Mouse (Mus musculus) CH12.LX (cell line): ENCODE measurements around the gene Hspb9. TPM values are rescaled to one million over a fixed set of nuclear protein-coding genes. Genes with fewer than 3 reads are reported as not detected.

Source experiments
- DNase-seq: peaks from one replicate; pipeline ENCODE4 v3.0.0-alpha.2; 2013; ENCODE audit errors: extremely low read depth
- H3K27ac ChIP-seq: 2 replicates; pipeline ENCODE4 v1.5.1; 2012; ENCODE audit warnings: low read depth, mild to moderate bottlenecking, control low read depth, moderate library complexity; ENCODE audit not compliant: insufficient read depth
- H3K27me3 ChIP-seq: replicated peaks from 2 replicates; pipeline ENCODE3; 2012; ENCODE audit warnings: inconsistent platforms
- H3K36me3 ChIP-seq, 2 experiments: replicated peaks in 1 of 2; 2 replicates each; pipeline versions ENCODE3 to v1.6.1; 2012; ENCODE audit warnings: inconsistent platforms in 1 of 2, low read length in 1 of 2, mild to moderate bottlenecking in 1 of 2, mixed read lengths in 1 of 2, moderate library complexity in 1 of 2; ENCODE audit not compliant: control insufficient read depth in 1 of 2, insufficient read depth in 1 of 2
- H3K4me1 ChIP-seq, 2 experiments: 2 replicates each; pipeline ENCODE4 v1.6.1; 2012; ENCODE audit warnings: inconsistent platforms in 1 of 2, moderate library complexity in 1 of 2; ENCODE audit not compliant: insufficient read depth in 2 of 2, control insufficient read depth in 1 of 2
- H3K4me2 ChIP-seq: 2 replicates; pipeline ENCODE4 v1.6.1; 2012; ENCODE audit warnings: low read depth, mild to moderate bottlenecking, control low read depth; ENCODE audit not compliant: poor library complexity, insufficient read depth, severe bottlenecking
- H3K4me3 ChIP-seq, 3 experiments: fragments of 150-350 bp in 1 of 3; sonication (generic) in 1 of 3; replicated peaks in 1 of 3; 2 replicates each; pipeline versions ENCODE3 to v1.5.1; 2011 to 2012; ENCODE audit warnings: low read depth in 2 of 3, low read length in 2 of 3, mild to moderate bottlenecking in 2 of 3, moderate library complexity in 2 of 3, control low read depth in 1 of 3, improper control_type of control experiment in 1 of 3, inconsistent platforms in 1 of 3, mixed read lengths in 1 of 3; ENCODE audit not compliant: poor library complexity in 1 of 3
- H3K79me2 ChIP-seq: replicated peaks from 2 replicates; pipeline ENCODE4 v1.6.1; 2012; ENCODE audit warnings: mild to moderate bottlenecking, moderate library complexity; ENCODE audit not compliant: control insufficient read depth, poor library complexity, insufficient read depth, severe bottlenecking; ENCODE audit errors: extremely low read depth
- H3K9ac ChIP-seq: 2 replicates; pipeline ENCODE4 v1.6.1; 2012; ENCODE audit warnings: low read depth, mild to moderate bottlenecking, control low read depth, moderate library complexity; ENCODE audit not compliant: insufficient read depth
- H3K9me3 ChIP-seq: replicated peaks from 2 replicates; pipeline ENCODE3; 2012; ENCODE audit warnings: low read length, inconsistent platforms, mixed read lengths
- BHLHE40 ChIP-seq: IDR thresholded peaks from 2 replicates; pipeline ENCODE4 v1.6.1; 2011; ENCODE audit warnings: mild to moderate bottlenecking, low read depth, low read length, improper control_type of control experiment
- CHD1 ChIP-seq: IDR thresholded peaks from 2 replicates; pipeline ENCODE4 v1.6.1; 2012; ENCODE audit warnings: low read depth, low read length, improper control_type of control experiment, inconsistent platforms
- EP300 ChIP-seq: IDR thresholded peaks from 2 replicates; pipeline ENCODE4 v1.6.1; 2011; ENCODE audit warnings: low read length, improper control_type of control experiment
- ETS1 ChIP-seq: conservative IDR thresholded peaks from 2 replicates; pipeline ENCODE4 v1.6.1; 2012; ENCODE audit warnings: low read depth, mild to moderate bottlenecking, inconsistent platforms, low read length, improper control_type of control experiment, moderate library complexity
- GABPA ChIP-seq: IDR thresholded peaks from 2 replicates; pipeline ENCODE4 v1.6.1; 2012; ENCODE audit warnings: low read depth, low read length, improper control_type of control experiment, inconsistent platforms; ENCODE audit not compliant: insufficient replicate concordance
- HCFC1 ChIP-seq: IDR thresholded peaks from 2 replicates; pipeline ENCODE4 v1.6.1; 2012; ENCODE audit warnings: low read depth, mild to moderate bottlenecking, inconsistent platforms, low read length, improper control_type of control experiment
- IRF4 ChIP-seq: IDR thresholded peaks from 2 replicates; pipeline ENCODE4 v1.6.1; 2014; ENCODE audit warnings: low read depth, mild to moderate bottlenecking, inconsistent platforms, low read length, improper control_type of control experiment
- JUN ChIP-seq: IDR thresholded peaks from 2 replicates; pipeline ENCODE4 v1.6.1; 2011; ENCODE audit warnings: low read depth, mild to moderate bottlenecking, low read length, improper control_type of control experiment, moderate library complexity; ENCODE audit not compliant: insufficient read depth
- KAT2A ChIP-seq: IDR thresholded peaks from 2 replicates; pipeline ENCODE4 v1.6.1; 2012; ENCODE audit warnings: low read length, improper control_type of control experiment, inconsistent platforms; ENCODE audit not compliant: insufficient replicate concordance
- MAFK ChIP-seq: IDR thresholded peaks from 2 replicates; pipeline ENCODE4 v1.6.1; 2011; ENCODE audit warnings: low read length, improper control_type of control experiment; ENCODE audit not compliant: insufficient replicate concordance
- MAX ChIP-seq: IDR thresholded peaks from 2 replicates; pipeline ENCODE4 v1.6.1; 2011; ENCODE audit warnings: low read length, improper control_type of control experiment
- MAZ ChIP-seq: IDR thresholded peaks from 2 replicates; pipeline ENCODE4 v1.6.1; 2012; ENCODE audit warnings: low read depth, mild to moderate bottlenecking, inconsistent platforms, low read length, improper control_type of control experiment, moderate library complexity
- MEF2A ChIP-seq: IDR thresholded peaks from 2 replicates; pipeline ENCODE4 v1.6.1; 2014; ENCODE audit warnings: low read depth, mild to moderate bottlenecking, inconsistent platforms, low read length, improper control_type of control experiment, borderline replicate concordance
- MXI1 ChIP-seq: IDR thresholded peaks from 2 replicates; pipeline ENCODE4 v1.6.1; 2011; ENCODE audit warnings: mild to moderate bottlenecking, low read depth, low read length, improper control_type of control experiment
- MYC ChIP-seq: IDR thresholded peaks from 2 replicates; pipeline ENCODE4 v1.6.1; 2011; ENCODE audit warnings: low read depth, mild to moderate bottlenecking, improper control_type of control experiment, low read length
- NRF1 ChIP-seq: IDR thresholded peaks from 2 replicates; pipeline ENCODE4 v1.6.1; 2014; ENCODE audit warnings: low read depth, mild to moderate bottlenecking, inconsistent platforms, low read length, improper control_type of control experiment, moderate library complexity
- POLR2A ChIP-seq: IDR thresholded peaks from 2 replicates; pipeline ENCODE4 v1.6.1; 2011; ENCODE audit warnings: low read depth, mild to moderate bottlenecking, improper control_type of control experiment, low read length
- POLR2AphosphoS2 ChIP-seq: IDR thresholded peaks from 2 replicates; pipeline ENCODE4 v1.6.1; 2011; ENCODE audit warnings: low read depth, low read length, improper control_type of control experiment
- RCOR1 ChIP-seq: conservative IDR thresholded peaks from 2 replicates; pipeline ENCODE4 v1.6.1; 2012; ENCODE audit warnings: low read depth, mild to moderate bottlenecking, inconsistent platforms, low read length, improper control_type of control experiment
- SIN3A ChIP-seq: IDR thresholded peaks from 2 replicates; pipeline ENCODE4 v1.6.1; 2012; ENCODE audit warnings: low read length, improper control_type of control experiment, inconsistent platforms
- TBP ChIP-seq: conservative IDR thresholded peaks from 2 replicates; pipeline ENCODE4 v1.6.1; 2011; ENCODE audit warnings: low read depth, low read length, improper control_type of control experiment
- TCF12 ChIP-seq: IDR thresholded peaks from 2 replicates; pipeline ENCODE4 v1.6.1; 2014; ENCODE audit warnings: low read depth, mild to moderate bottlenecking, inconsistent platforms, low read length, improper control_type of control experiment
- UBTF ChIP-seq: IDR thresholded peaks from 2 replicates; pipeline ENCODE4 v1.6.1; 2012; ENCODE audit warnings: low read depth, mild to moderate bottlenecking, inconsistent platforms, low read length, improper control_type of control experiment, moderate library complexity
- USF1 ChIP-seq: IDR thresholded peaks from 2 replicates; pipeline ENCODE4 v1.6.1; 2014; ENCODE audit warnings: low read depth, mild to moderate bottlenecking, inconsistent platforms, low read length, improper control_type of control experiment
- USF2 ChIP-seq: conservative IDR thresholded peaks from 2 replicates; pipeline ENCODE4 v1.6.1; 2011; ENCODE audit warnings: low read depth, low read length, improper control_type of control experiment
- ZKSCAN1 ChIP-seq: IDR thresholded peaks from 2 replicates; pipeline ENCODE4 v1.6.1; 2012; ENCODE audit warnings: low read depth, inconsistent platforms, low read length, improper control_type of control experiment, borderline replicate concordance
- ZMIZ1 ChIP-seq: IDR thresholded peaks from 2 replicates; pipeline ENCODE4 v1.6.1; 2012; ENCODE audit warnings: low read depth, mild to moderate bottlenecking, inconsistent platforms, low read length, improper control_type of control experiment
- dilution Hi-C: fragments of 300-500 bp; cut with MboI; formaldehyde crosslinking; loops from 2 replicates; pipeline ENCODE4 v1.14.3; 2020; ENCODE audit warnings: low sequenced_read_pairs; ENCODE audit not compliant: extremely low pct_unique_long_range_greater_than_20kb, extremely low pct_ligation_motif_present
- in situ Hi-C: fragments of 300-500 bp; cut with MboI; formaldehyde crosslinking; loops from 3 replicates; pipeline ENCODE4 v1.14.3; 2019; ENCODE audit warnings: low sequenced_read_pairs, low pct_ligation_motif_present, low pct_unique_long_range_greater_than_20kb, mixed read lengths
- polyA plus RNA-seq: library from polyadenylated mRNA; unstranded; fragments of >175 nt; gene quantifications from 2 replicates; pipeline ENCODE4 v1.2.1, GENCODE M21; 2012; ENCODE audit warnings: low read depth; ENCODE audit not compliant: insufficient read length
- total RNA-seq, 2 experiments: library from RNA; depleted of rRNA; stranded (reverse); fragments of 300-350 nt in 1 of 2; fragments of >200 nt in 1 of 2; gene quantifications; 2 replicates each; pipeline ENCODE4 v1.2.3; 2012 to 2014

The Hspb9 gene
- total and polyA plus RNA-seq, 3 experiments, result 0.54 TPM; not detected in 2

DNA sequence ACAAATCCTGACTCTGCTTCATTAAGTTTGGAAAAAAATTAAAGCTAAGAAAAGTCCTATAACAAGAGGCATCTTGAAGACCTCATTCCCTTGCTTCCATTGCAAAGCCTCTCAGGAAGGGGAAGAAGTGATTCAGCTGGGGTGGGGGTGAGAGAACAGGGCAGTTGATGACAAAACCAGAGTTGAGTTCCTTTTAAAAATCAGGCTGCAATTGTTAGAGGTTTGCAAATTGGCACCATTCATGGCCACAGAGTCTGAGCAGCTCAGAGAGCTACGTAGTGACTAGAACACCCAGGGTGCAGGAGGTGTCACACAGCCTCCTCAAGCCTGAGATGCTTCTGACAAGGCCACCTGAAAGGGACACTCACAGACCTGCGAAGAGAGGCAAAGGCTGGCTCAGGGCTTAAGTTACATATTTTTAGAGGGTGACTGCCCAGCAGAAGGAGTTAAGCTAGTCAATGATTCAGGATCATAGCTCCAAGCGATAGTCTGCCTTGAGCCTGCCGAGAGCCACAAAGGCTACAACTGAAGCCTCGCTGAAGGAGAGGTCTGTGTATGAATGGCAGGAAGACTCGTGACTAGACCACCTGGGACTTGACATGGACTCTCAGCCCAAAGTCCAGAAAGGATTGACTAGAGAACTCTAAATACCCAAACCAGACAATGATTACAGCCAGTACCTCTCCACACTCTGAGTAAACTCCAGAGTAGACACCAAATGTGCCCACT, 17.0 kb downstream of the Hspb9 start:
- DNase-seq, result no peak
- peaks cover 6 to 82% of the 10 kb centered on the region in 2 experiments; a peak in 3 of 4 replicates for H3K4me1 ChIP-seq
- no peak for TF ChIP-seq IRF4
- TF ChIP-seq JUN, result no peak
- no peak for TF ChIP-seq MEF2A
- TF ChIP-seq MAFK, result no peak
- no peak for TF ChIP-seq KAT2A
- TF ChIP-seq GABPA, result no peak
- no peak for TF ChIP-seq POLR2A
- TF ChIP-seq RCOR1, result no peak
- no peak for TF ChIP-seq UBTF
- no peak overlapping the region for H3K9ac ChIP-seq
- H3K36me3 ChIP-seq, result peaks cover 26 to 74% of the 10 kb centered on the region in 2 experiments
- H3K4me2 ChIP-seq, result no peak overlapping the region
- H3K27me3 ChIP-seq, result no peaks in the 10 kb centered on the region
- in situ Hi-C loops, result no loop called here
- no peaks in the 10 kb centered on the region for H3K9me3 ChIP-seq
- dilution Hi-C loops, result no loop called here
- H3K27ac ChIP-seq, result no peak overlapping the region
- H3K4me3 ChIP-seq, result no peak overlapping the region
- H3K79me2 ChIP-seq, result peaks cover 80% of the 10 kb centered on the region

DNA sequence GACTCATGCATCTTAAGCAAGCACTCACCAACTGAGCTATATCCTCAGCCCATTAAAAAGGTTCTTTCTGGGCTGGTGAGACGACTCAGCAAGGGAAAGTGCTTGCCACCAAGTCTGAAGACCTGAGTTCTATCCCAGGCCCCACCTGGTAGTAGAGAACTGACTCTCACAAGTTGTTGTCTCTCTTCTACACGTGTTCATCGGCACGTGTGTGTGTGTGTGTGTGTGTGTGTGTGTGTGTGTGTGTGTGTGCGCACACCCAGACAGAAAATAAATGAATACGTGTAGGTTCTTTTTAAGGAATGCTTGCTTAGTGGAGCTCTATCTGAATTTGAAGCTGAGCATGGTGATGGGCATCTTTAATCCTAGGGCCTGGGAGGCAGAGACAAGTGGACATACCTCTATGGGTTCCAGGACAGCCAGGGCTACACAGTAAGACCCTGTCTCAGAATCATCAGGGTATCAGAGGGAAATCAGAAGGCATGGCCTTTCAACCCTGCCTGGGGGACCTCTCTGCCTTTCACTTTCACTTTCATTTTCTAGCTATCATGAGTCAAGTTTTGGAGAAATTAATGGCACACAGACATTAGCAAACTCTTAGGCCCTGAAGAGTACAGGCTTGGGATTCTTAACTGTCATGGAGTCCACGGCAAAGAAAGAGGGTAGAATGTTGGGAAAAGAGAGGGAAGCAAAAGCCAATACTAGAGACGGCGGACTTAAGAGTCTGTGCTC, 21.6 kb downstream of the Hspb9 start:
- Histone ChIP-seq H3K4me1 (peaks cover 8 to 63% of the 10 kb centered on the region in 2 experiments), H3K79me2 (peaks cover 74% of the 10 kb centered on the region), H3K4me3 (peak overlapping the region; percentile 62 to 100 (median 75)), H3K4me2 (peak overlapping the region; percentile 97), H3K9me3 (no peaks in the 10 kb centered on the region), H3K36me3 (peaks cover 21 to 46% of the 10 kb centered on the region in 2 experiments), H3K9ac (peak overlapping the region; percentile 95), H3K27ac (peak overlapping the region; percentile 69), H3K27me3 (no peaks in the 10 kb centered on the region)
- DNase-seq, result peak; percentile 61
- in situ Hi-C loops, result no loop called here
- dilution Hi-C loops, result no loop called here
- no peak for TF ChIP-seq USF2
- peak; percentile 60 for TF ChIP-seq EP300
- no peak for TF ChIP-seq CHD1
- peak; percentile 60; the same call in 1 of the 2 replicates for TF ChIP-seq POLR2AphosphoS2
- peak; percentile 72 for TF ChIP-seq ETS1
- no peak for TF ChIP-seq MEF2A
- no peak for TF ChIP-seq GABPA
- 0 out of 2 replicates have a peak, but pooled peaks have one; percentile 14 for TF ChIP-seq UBTF
- TF ChIP-seq HCFC1, result peak; percentile 28
- TF ChIP-seq NRF1, result no peak
- peak; percentile 85 for TF ChIP-seq MXI1
- 0 out of 2 replicates have a peak, but pooled peaks have one; percentile 10 for TF ChIP-seq ZMIZ1
- peak; percentile 45; the same call in 1 of the 2 replicates for TF ChIP-seq TCF12
- peak; percentile 78; the same call in 1 of the 2 replicates for TF ChIP-seq MAX
- peak; percentile 54; the same call in 1 of the 2 replicates for TF ChIP-seq SIN3A
- TF ChIP-seq USF1, result no peak
- TF ChIP-seq TBP, result no peak
- 0 out of 2 replicates have a peak, but pooled peaks have one; percentile 49 for TF ChIP-seq MAZ
- 0 out of 2 replicates have a peak, but pooled peaks have one; percentile 2 for TF ChIP-seq MAFK
- peak; percentile 68 for TF ChIP-seq MYC
- peak; percentile 87 for TF ChIP-seq BHLHE40
- TF ChIP-seq ZKSCAN1, result no peak
- 0 out of 2 replicates have a peak, but pooled peaks have one; percentile 11 for TF ChIP-seq KAT2A
- peak; percentile 83; the same call in 1 of the 2 replicates for TF ChIP-seq IRF4
